Mouse (Mus musculus) heart, embryonic 11.5 days (tissue): Measurements from ENCODE around the gene Slc35f6. TPM values are rescaled to one million over a fixed set of nuclear protein-coding genes. Genes with fewer than 3 reads are reported as not detected.

Experiments used
- ATAC-seq: fragments of 200-750 bp; cut with Nextera tagmentation; replicated peaks from 2 replicates; pipeline ENCODE4 v1.8.0; 2017; ENCODE audit warnings: moderate library complexity; ENCODE audit not compliant: insufficient number of reproducible peaks, low FRiP score, low TSS enrichment
- H3K27ac ChIP-seq: fragments of 300-500 bp; sonication (generic); 2 replicates; pipeline ENCODE4 v1.5.1; 2014; ENCODE audit warnings: mild to moderate bottlenecking, low read depth, low read length
- H3K27me3 ChIP-seq: fragments of 300-500 bp; sonication (generic); 2 replicates; pipeline ENCODE4 v1.6.1; 2014; ENCODE audit warnings: mild to moderate bottlenecking, low read length, mixed read lengths; ENCODE audit not compliant: control insufficient read depth, insufficient read depth
- H3K36me3 ChIP-seq: fragments of 300-500 bp; sonication (generic); 2 replicates; pipeline ENCODE4 v1.6.1; 2014; ENCODE audit warnings: mild to moderate bottlenecking, low read length, moderate library complexity, mixed read lengths; ENCODE audit not compliant: control insufficient read depth, insufficient read depth
- H3K4me1 ChIP-seq: fragments of 300-500 bp; sonication (generic); 2 replicates; pipeline ENCODE4 v1.6.1; 2014; ENCODE audit warnings: low read length; ENCODE audit not compliant: control insufficient read depth, insufficient read depth
- H3K4me2 ChIP-seq: fragments of 300-500 bp; sonication (generic); 2 replicates; pipeline ENCODE4 v1.6.1; 2014; ENCODE audit warnings: mild to moderate bottlenecking, moderate library complexity
- H3K4me3 ChIP-seq: fragments of 300-500 bp; sonication (generic); 2 replicates; pipeline ENCODE4 v1.5.1; 2014; ENCODE audit warnings: low read depth, low read length
- H3K9ac ChIP-seq: fragments of 300-500 bp; sonication (generic); 2 replicates; pipeline ENCODE4 v1.6.1; 2014; ENCODE audit warnings: mild to moderate bottlenecking, low read depth, low read length, moderate library complexity
- H3K9me3 ChIP-seq: fragments of 300-500 bp; sonication (generic); replicated peaks from 2 replicates; pipeline ENCODE4 v1.6.1; 2016; ENCODE audit warnings: low read length; ENCODE audit not compliant: control insufficient read depth
- WGBS: fragments of 180-500 bp; shearing (Covaris S2); extraction: QIAGEN DNeasy Blood & Tissue Kit; methylation state at CpG from one replicate; pipeline ENCODE4 v1.1.7; 2014; ENCODE audit not compliant: insufficient replicate concordance; 5-methylcytosine and 5-hydroxymethylcytosine counted together
- microRNA-seq: library from miRNA; unstranded; fragments of <30 nt; microRNA quantifications from one replicate; pipeline ENCODE4, GENCODE M21; 2016; ENCODE audit warnings: borderline number of aligned reads
- polyA plus RNA-seq: library from polyadenylated mRNA; unstranded; fragments of >200 nt; fragmentation: Nextera tagmentation; extraction: Ambion mirVana; gene quantifications from 2 replicates; pipeline ENCODE4 v1.2.1, GENCODE M21; 2014

Gene Slc35f6
- polyA plus RNA-seq, 1 experiment from 2014 or later: 22.9 TPM

- no peak for ATAC-seq
- 81% methylated on average over 3 of the region's 3 CpGs for WGBS
- Histone ChIP-seq H3K27me3 (peaks cover 6% of the 10 kb centered on the region; the same call in 1 of the 2 replicates), H3K9ac (no peak overlapping the region), H3K4me3 (no peak overlapping the region), H3K9me3 (no peaks in the 10 kb centered on the region), H3K4me2 (no peak overlapping the region), H3K36me3 (no peaks in the 10 kb centered on the region), H3K4me1 (peaks cover 8% of the 10 kb centered on the region), H3K27ac (no peak overlapping the region)
Measured at GRCm38 (mm10) chr5:30701866-30702265, 54.1 kb downstream of the Slc35f6 start.

Small RNAs within 50 kb of the gene (microRNA-seq; reads per million reads assigned to microRNA genes)
- not detected for gene Mir5625

Other genes with a start within 250 kb of the Slc35f6 start
- 0.03 and 0.13 TPM in 2 replicates for gene Otof, start 186.0 kb upstream of the Slc35f6 start, polyA plus RNA-seq
- not detected in 2 replicates for gene 1700001C02Rik, start 181.9 kb upstream of the Slc35f6 start, polyA plus RNA-seq
- not detected in 2 replicates for gene Cib4, start 102.1 kb upstream of the Slc35f6 start, polyA plus RNA-seq
- 36.8 and 37.8 TPM in 2 replicates for gene Kcnk3, start 59.8 kb upstream of the Slc35f6 start, polyA plus RNA-seq
- 296 and 306 TPM in 2 replicates for gene Cenpa, start 18.8 kb downstream of the Slc35f6 start, polyA plus RNA-seq
- gene Dpysl5, start 63.6 kb downstream of the Slc35f6 start, polyA plus RNA-seq: 2.9 and 3.5 TPM in 2 replicates
- 14.2 and 17.9 TPM in 2 replicates for gene Mapre3, start 166.7 kb downstream of the Slc35f6 start, polyA plus RNA-seq
- gene Tmem214, start 220.1 kb downstream of the Slc35f6 start, polyA plus RNA-seq: 47.8 and 48.2 TPM in 2 replicates
- gene Agbl5, start 240.8 kb downstream of the Slc35f6 start, polyA plus RNA-seq: 12.9 and 14.5 TPM in 2 replicates